Mouse (Mus musculus): Measurements from ENCODE around the gene Rbmxl2. TPM values are rescaled to one million over a fixed set of nuclear protein-coding genes. Genes with fewer than 3 reads are reported as not detected.

Rbmxl2 gene
- not detected in 2 replicates for polyA plus RNA-seq (2012)

GRCm38 (mm10) chr7:107209204-107209860 is at the start of gene Rbmxl2:
Gene Rbmxl2 (plus strand): TSS chr7:107209445.
- TF ChIP-seq TAL1 (IDR thresholded peaks at IDR 0.05; ENCODE audit: low read length) (no peak), GATA1 (IDR thresholded peaks at IDR 0.05; ENCODE audit: low read length) (no peak)
- H3K4me3 ChIP-seq (replicated peaks): no peak within 1 kb of the TSS

DNA sequence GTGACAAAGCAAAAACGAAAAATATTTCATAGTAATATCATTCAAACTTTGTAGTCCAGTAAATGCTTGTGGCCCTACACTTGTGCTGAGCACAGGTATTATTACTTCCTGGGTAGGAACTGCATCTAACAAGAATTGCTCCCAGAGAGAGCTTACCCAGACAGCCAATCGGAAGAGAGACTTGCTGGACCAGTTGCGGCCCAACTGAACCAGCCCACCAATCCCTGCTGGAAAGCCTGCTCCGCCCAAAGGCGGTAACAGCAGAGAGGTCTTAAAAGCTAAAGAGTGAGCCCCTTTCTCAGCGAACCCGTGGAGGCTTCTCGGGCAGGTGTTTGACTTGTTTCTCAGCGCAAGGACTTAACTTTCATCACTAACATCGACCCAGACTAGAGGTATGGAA is 42.6 kb upstream of the Rbmxl2 start, which contains the start of gene Nlrp14:
TSS of gene Nlrp14 (plus strand) at position 301 of the 400 bp plus-strand sequence.
- TF ChIP-seq GATA1 (IDR thresholded peaks at IDR 0.05; ENCODE audit: low read length) (no peak), TAL1 (IDR thresholded peaks at IDR 0.05; ENCODE audit: low read length) (no peak)
- H3K4me1 ChIP-seq (ENCODE audit: control insufficient read depth): no peaks in the 10 kb centered on the region
- no peaks in the 10 kb centered on the region for H3K9me3 ChIP-seq (ENCODE audit: control insufficient read depth, low read length)
- H3K36me3 ChIP-seq (ENCODE audit: control insufficient read depth): no peaks in the 10 kb centered on the region
- no peaks in the 10 kb centered on the region for H3K27me3 ChIP-seq (ENCODE audit: control insufficient read depth)
- no peak within 1 kb of the TSS for H3K4me3 ChIP-seq (replicated peaks)

More at GRCm38 (mm10) chr7:107209204-107209860, at the start of gene Rbmxl2:
- Histone ChIP-seq H3K27me3 (ENCODE audit: control insufficient read depth) (peaks cover 34% of the 10 kb centered on the region), H3K9me3 (ENCODE audit: control insufficient read depth, low read length) (peaks cover 16% of the 10 kb centered on the region), H3K4me1 (ENCODE audit: control insufficient read depth) (no peaks in the 10 kb centered on the region), H3K36me3 (ENCODE audit: control insufficient read depth) (no peaks in the 10 kb centered on the region)

DNA sequence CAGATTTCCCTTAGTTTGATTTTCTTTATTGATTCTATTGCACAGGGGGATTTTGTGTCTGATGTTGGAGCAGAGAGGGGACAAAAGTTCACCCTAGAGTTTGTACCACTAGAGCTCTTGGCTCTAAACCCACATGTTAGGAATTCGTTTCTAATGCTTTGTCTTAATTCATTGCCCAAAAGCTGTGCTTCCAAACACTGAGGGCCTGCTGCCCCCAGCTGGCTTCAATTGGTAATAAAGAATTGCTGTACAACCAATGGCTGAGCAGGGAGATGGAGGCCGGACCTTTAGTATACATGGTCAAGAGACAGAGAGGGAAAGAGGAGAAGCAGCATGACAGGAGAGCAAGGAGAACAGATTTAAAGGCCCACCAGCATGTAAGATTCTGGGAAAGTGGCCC is 28.8 kb upstream of the Rbmxl2 start:
- no peaks in the 10 kb centered on the region for H3K4me1 ChIP-seq (ENCODE audit: control insufficient read depth)
- peaks cover 5% of the 10 kb centered on the region for H3K9me3 ChIP-seq (ENCODE audit: control insufficient read depth, low read length)
- no peak overlapping the region for H3K4me3 ChIP-seq (replicated peaks)
- no peaks in the 10 kb centered on the region for H3K27me3 ChIP-seq (ENCODE audit: control insufficient read depth)
- no peaks in the 10 kb centered on the region for H3K36me3 ChIP-seq (ENCODE audit: control insufficient read depth)
- TF ChIP-seq TAL1 (IDR thresholded peaks at IDR 0.05; ENCODE audit: low read length) (no peak), GATA1 (IDR thresholded peaks at IDR 0.05; ENCODE audit: low read length) (no peak)

- H3K27me3 ChIP-seq (ENCODE audit: control insufficient read depth): no peaks in the 10 kb centered on the region
- H3K4me1 ChIP-seq (ENCODE audit: control insufficient read depth): no peaks in the 10 kb centered on the region
- TF ChIP-seq TAL1 (IDR thresholded peaks at IDR 0.05; ENCODE audit: low read length): no peak
- no peak for TF ChIP-seq GATA1 (IDR thresholded peaks at IDR 0.05; ENCODE audit: low read length)
- H3K36me3 ChIP-seq (ENCODE audit: control insufficient read depth): no peaks in the 10 kb centered on the region
- H3K9me3 ChIP-seq (ENCODE audit: control insufficient read depth, low read length): no peaks in the 10 kb centered on the region; the same call in 1 of the 2 replicates
- no peak overlapping the region for H3K4me3 ChIP-seq (replicated peaks)
Observed at GRCm38 (mm10) chr7:107201817-107202216, 7.4 kb upstream of the Rbmxl2 start.

DNA sequence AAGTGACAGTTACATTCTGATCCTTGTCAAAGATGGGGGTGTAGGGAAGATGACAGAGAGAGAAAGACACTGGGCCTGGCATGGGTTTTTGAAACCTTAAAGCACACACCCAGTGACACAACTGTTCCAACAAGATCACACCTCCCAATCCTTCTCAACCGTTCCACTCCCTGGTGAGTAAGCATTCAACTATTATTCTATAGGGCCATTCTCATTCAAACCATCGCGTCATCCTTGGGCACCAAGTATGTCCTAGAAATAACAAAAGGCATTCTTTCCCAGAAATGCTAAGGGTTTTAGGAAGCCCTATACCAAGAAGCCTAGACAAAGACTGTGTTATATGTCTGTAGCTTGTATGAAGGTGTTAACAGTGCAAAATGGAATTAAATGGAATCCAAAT is 1.4 kb upstream of the Rbmxl2 start:
- no peak overlapping the region for H3K4me3 ChIP-seq (replicated peaks)
- H3K9me3 ChIP-seq (ENCODE audit: control insufficient read depth, low read length): peaks cover 16% of the 10 kb centered on the region
- TF ChIP-seq GATA1 (IDR thresholded peaks at IDR 0.05; ENCODE audit: low read length) (no peak), TAL1 (IDR thresholded peaks at IDR 0.05; ENCODE audit: low read length) (no peak)
- no peaks in the 10 kb centered on the region for H3K36me3 ChIP-seq (ENCODE audit: control insufficient read depth)
- no peaks in the 10 kb centered on the region for H3K4me1 ChIP-seq (ENCODE audit: control insufficient read depth)
- peaks cover 34% of the 10 kb centered on the region for H3K27me3 ChIP-seq (ENCODE audit: control insufficient read depth)

DNA sequence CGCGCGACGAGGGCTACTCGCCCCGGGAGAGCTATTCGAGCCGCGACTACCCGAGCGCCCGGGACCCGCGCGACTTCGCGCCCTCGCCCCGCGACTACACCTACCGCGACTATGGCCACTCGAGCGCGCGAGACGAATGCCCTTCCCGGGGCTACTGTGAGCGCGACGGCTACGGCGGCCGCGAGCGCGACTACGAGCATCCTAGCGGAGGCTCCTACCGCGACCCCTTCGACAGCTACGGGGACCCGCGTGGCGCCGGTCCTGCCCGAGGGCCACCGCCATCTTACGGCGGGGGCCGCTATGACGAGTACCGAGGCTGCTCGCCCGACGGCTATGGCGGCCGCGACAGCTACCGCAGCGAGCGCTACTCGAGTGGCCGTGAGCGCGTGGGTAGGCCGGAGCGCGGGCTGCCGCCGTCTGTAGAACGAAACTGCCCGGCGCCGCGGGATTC is 906 bp downstream of the Rbmxl2 start:
- Histone ChIP-seq H3K36me3 (ENCODE audit: control insufficient read depth) (no peaks in the 10 kb centered on the region), H3K9me3 (ENCODE audit: control insufficient read depth, low read length) (peaks cover 16% of the 10 kb centered on the region), H3K27me3 (ENCODE audit: control insufficient read depth) (peaks cover 34% of the 10 kb centered on the region), H3K4me3 (replicated peaks) (no peak overlapping the region), H3K4me1 (ENCODE audit: control insufficient read depth) (no peaks in the 10 kb centered on the region)
- TF ChIP-seq TAL1 (IDR thresholded peaks at IDR 0.05; ENCODE audit: low read length): no peak
- no peak for TF ChIP-seq GATA1 (IDR thresholded peaks at IDR 0.05; ENCODE audit: low read length)

- no peak overlapping the region for H3K4me3 ChIP-seq (replicated peaks)
- peaks cover 10% of the 10 kb centered on the region for H3K27me3 ChIP-seq (ENCODE audit: control insufficient read depth)
- no peaks in the 10 kb centered on the region for H3K36me3 ChIP-seq (ENCODE audit: control insufficient read depth)
- TF ChIP-seq TAL1 (IDR thresholded peaks at IDR 0.05; ENCODE audit: low read length): no peak
- no peak for TF ChIP-seq GATA1 (IDR thresholded peaks at IDR 0.05; ENCODE audit: low read length)
- no peaks in the 10 kb centered on the region for H3K9me3 ChIP-seq (ENCODE audit: control insufficient read depth, low read length)
- no peaks in the 10 kb centered on the region for H3K4me1 ChIP-seq (ENCODE audit: control insufficient read depth)
Observed at GRCm38 (mm10) chr7:107215723-107216122, 6.5 kb downstream of the Rbmxl2 start.

GRCm38 (mm10) chr7:107216845-107217244 is 7.6 kb downstream of the Rbmxl2 start:
- Histone ChIP-seq H3K9me3 (ENCODE audit: control insufficient read depth, low read length) (no peaks in the 10 kb centered on the region), H3K36me3 (ENCODE audit: control insufficient read depth) (no peaks in the 10 kb centered on the region), H3K4me1 (ENCODE audit: control insufficient read depth) (no peaks in the 10 kb centered on the region), H3K4me3 (replicated peaks) (no peak overlapping the region), H3K27me3 (ENCODE audit: control insufficient read depth) (no peaks in the 10 kb centered on the region)
- no peak for TF ChIP-seq GATA1 (IDR thresholded peaks at IDR 0.05; ENCODE audit: low read length)
- TF ChIP-seq TAL1 (IDR thresholded peaks at IDR 0.05; ENCODE audit: low read length): no peak

DNA sequence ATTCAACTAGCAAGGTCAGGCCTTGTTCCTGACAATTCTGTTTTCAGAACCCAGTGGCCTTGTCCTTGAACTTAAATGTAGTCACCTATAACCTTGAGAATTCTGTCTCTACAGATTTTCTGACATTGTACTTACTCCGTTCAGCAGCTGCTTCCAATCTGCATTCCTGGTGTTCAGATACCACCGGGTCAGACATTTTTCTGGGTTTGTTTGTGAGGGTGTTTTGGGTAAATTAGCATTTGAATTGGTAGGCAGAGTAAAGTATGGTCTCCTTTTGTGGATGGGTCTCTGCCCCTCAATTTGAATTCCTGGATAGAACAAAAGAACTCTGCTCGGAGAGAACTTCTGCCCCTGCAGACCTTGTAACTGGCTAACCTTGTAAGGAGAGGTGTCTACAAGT is 27.6 kb downstream of the Rbmxl2 start:
- H3K4me3 ChIP-seq (replicated peaks): no peak overlapping the region
- TF ChIP-seq GATA1 (IDR thresholded peaks at IDR 0.05; ENCODE audit: low read length) (no peak), TAL1 (IDR thresholded peaks at IDR 0.05; ENCODE audit: low read length) (no peak)
- H3K36me3 ChIP-seq (ENCODE audit: control insufficient read depth): no peaks in the 10 kb centered on the region
- H3K9me3 ChIP-seq (ENCODE audit: control insufficient read depth, low read length): no peaks in the 10 kb centered on the region
- H3K4me1 ChIP-seq (ENCODE audit: control insufficient read depth): no peaks in the 10 kb centered on the region
- no peaks in the 10 kb centered on the region for H3K27me3 ChIP-seq (ENCODE audit: control insufficient read depth)
